Mouse (Mus musculus): Measurements from ENCODE around the gene Dnajc22.
A peak's percentile ranks its signal among the peaks of the same experiment; 100 is the strongest.

Dnajc22 gene

GRCm38 (mm10) chr15:99087253-99088075, 5.5 kb upstream of the Dnajc22 start, which contains the start of gene C1ql4:
Gene C1ql4 (minus strand): TSS chr15:99087817.
- DNase-seq, result no peak

GRCm38 (mm10) chr15:99088292-99088691, 4.7 kb upstream of the Dnajc22 start:
- peak; percentile 57 to 72 for DNase-seq

GRCm38 (mm10) chr15:99089069-99089468, 3.9 kb upstream of the Dnajc22 start:
- DNase-seq, result no peak

DNA sequence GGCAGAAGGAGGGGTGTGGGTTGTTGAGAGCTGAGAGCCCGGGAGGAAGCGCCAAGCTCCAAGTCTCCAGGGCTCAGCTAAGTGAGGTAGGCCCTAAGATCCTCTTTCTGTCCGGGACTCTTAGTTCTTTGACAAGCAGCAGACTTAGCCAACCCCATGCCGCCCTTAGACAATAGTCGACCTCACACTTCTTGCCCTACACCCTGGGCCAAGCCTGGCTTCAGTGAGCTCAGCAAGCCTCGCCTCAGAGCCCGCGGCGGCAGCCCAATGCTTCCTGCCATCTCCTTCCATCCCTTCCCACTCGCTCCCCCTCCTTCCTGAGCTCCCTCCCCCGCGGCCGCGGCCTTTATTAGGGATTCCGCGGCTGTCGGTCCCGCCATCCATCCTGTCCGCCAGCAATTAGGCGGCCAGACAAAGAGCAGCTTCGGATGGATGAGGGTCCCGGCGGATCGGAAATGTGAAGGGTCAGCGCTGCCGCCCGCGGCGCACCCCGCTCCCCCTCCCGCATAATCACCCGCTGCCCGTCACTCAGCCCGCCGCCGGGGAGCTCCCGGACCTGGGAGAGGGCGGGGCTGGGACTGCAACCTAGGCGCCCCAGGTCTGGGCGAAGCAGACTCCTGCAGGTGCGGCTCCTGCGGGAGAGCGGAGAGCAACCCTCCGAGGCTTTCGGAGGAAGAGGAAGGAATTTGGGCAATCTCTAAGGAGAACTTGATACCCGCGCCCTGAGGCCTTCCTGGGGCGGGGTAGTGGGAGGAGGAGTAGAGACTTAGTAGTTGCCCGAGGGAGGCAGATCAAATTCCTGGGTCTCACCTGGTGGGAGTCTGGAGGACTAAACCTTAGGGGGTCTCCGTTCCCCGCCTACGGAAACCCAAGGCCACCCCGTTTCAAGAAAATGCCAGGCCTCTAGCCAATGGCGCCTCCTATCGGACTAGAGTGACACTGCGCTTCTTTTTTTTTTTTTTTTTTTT, 605 bp downstream of the Dnajc22 start:
- peak; percentile 53 to 58 for DNase-seq

DNA sequence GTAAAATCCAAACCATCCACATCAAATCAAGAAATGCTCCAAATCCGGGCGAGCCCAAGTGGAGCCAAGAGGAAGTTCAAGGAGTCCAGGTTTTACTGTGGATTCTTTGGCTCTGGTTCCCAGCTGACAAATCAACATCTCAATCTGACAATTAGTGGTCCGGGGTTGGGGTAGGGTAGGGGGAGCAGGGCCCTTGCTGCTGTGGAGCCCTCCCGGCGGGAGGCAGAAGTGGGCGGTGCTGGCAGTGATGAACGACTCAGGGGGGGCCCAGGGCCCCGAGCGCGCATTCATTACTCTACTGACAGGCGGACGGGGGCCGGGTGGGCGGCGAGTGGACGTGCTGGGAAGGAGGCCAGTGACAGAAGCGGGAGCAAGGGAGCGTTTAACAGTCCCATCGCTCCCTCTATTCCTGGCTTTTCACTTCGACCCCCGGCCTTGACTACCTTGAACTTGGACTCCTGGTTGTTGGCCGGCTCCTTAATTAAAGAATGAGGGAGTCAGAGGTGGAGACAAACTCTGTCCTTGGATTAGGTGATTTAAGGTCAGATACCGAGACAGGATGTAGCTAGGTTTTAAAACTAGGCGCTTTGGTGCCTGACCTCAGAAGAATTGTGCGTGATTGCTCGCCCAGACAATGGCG, 1.8 kb downstream of the Dnajc22 start:
- no peak for DNase-seq

DNA sequence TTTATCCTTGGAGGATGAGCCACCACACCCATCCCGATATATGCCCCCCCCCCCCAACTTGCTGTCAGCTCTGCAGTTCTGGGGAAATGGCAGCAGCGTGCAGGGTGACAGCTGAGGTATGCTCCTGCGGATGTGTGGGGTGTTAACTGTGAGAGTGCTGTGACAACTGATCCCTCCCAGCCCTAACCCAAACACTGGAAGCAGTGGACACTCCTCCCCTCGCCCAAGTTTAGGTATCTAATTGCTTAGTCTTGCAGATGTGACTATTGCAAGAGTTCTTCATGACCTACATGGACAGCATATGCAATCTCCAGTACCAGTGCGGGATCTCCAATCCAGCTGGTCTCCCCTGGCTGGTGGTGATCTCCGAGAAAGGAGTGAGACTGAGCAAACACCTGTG, 2.4 kb downstream of the Dnajc22 start:
- no peak for DNase-seq

GRCm38 (mm10) chr15:99096061-99096793, 3.3 kb downstream of the Dnajc22 start:
- no peak for DNase-seq

GRCm38 (mm10) chr15:99096831-99097500, 4.0 kb downstream of the Dnajc22 start:
- peak in 1 of 2 experiments; percentile 24 for DNase-seq

DNA sequence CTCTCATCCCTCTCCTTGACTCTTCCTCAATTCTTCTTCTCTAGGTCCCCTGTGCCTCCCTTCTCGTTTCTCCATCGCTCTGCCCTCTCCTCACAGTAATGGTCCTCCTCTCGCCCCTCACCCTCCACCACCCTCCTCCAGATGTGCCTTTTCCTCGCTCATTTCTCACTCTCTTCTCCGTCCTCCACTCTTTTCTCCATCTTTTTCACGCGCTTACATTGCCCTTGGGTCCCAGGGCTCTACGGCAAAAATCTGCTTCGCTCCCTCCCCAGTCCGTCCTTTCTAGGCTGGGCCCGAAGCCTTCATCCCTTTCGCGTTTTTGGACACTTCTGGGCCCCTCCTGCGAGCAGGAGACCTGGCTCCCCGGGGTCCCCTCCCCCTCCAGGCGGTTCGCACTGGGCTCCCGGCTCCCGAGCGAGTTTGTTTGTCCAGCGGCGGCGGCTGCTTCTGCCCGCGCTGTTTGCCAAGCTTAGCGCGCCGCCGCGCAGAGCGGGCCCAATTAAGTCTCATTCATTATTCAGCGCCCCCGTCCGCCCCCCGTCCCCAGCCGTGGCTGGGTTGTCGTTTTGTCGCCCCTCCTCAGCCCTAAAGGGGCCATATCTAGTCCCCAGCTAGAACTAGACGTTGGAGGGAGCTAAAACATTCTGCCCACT, 5.0 kb downstream of the Dnajc22 start:
- DNase-seq, result peak in 1 of 2 experiments; percentile 21

DNA sequence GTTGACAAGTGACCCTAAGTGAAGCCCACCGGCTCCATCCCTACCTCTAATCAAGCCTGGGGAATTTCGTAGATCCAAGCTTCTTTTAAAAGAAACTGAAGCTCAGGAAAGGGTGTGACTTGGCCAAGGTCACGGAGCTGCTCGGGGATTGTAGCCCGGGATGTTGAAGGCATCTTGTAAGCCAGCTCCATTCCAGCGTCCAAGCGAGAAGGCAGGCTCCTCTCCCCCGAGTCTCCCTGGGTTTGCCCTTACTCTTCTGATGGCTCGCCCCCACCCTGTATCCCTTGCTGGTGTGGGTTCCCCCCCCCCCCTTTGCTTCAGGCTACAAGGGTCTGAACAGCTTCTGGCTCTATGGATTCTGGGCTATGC, 5.5 kb downstream of the Dnajc22 start:
- no peak for DNase-seq

DNA sequence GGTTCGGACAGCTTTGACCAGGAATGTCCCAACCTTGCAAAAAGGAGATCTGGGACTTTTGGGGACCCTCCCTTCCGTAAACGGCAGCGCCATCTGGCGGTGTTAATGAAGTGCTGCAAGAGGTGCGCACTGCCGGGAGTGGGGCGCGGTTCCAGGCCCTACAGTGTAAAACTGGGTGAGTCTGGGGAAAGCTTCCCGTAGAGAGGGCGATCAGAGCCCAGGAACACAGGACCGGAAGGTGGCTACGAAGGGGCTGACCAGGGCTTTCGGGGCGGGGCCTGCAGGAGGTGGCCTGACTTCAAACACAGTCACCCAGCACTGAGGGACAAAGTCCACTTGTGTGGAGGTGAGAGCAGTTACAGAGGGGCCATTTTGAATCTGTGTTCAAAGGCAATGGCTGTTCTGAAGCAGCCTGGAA, 6.2 kb downstream of the Dnajc22 start:
- DNase-seq, result peak; percentile 34 to 64

DNA sequence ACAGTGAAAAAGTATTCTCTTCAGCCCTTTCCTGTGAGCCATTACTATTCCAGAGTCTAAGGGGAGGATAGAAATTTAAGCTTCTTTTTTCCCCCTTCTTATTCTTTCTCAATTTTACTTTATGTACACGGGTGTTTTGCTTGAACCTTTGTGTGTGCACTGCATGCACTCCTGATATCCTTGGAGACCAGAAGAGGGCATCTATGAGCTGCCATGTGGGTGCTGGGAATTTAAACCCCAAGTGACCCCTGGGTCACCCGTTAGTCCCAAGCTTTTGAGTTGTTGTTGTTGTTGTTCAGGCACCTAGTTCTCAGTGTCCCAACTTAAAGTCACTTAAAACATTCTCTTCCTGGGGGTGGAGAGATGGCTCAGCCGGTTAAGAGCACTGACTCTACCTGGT, 7.0 kb downstream of the Dnajc22 start:
- DNase-seq, result no peak

DNA sequence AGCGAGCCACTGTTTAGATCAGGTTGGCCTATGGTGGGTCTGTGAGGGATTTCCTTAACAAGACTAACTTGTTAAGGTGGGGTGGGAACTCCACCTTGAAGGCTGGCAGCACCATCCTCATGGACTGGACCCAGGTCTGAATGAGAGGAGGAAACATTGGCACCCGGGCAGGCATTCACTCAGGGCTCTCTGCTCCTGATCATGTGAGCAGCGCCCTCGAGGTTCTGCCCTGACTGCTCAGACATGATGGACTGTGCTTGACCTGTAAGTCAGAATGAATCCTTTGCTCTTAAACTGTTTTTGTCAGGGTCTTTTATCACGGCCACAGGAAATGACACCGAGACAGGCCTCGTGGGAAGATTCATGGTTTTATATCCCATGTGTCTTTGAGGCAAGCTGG, 12.3 kb downstream of the Dnajc22 start:
- no peak for DNase-seq

- no peak for DNase-seq
Measured at GRCm38 (mm10) chr15:99107866-99108265, 14.9 kb downstream of the Dnajc22 start.

- no peak for DNase-seq
Measured at GRCm38 (mm10) chr15:99111139-99111538, 18.2 kb downstream of the Dnajc22 start.

- DNase-seq, result no peak
Measured at GRCm38 (mm10) chr15:99111809-99112208, 18.8 kb downstream of the Dnajc22 start.

DNA sequence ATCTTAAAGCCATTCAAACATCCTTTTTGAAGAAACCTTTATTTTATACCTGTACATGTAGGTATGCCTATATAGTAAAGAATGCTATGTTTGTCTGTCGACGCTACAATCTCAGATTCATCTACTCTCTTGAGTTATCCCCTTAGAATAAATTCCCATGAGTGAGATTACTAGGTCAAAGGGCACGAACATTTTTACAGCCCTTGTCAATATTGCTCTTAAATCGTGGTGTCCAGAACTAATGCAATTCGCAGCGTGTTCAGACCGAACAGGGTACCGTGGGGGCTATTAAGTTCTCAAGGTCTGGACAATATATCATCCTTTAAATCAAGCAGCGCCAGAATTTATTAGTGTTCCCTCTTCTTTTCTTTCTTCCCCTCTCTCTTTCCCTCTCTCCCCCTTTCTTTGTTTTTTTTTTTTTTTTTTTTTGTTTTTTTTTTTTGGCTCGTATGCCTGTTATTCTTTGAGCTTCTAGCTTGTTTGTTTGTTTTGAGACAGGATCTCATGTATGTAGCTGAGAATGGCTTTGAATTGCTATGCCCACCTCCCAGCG, 19.9 kb downstream of the Dnajc22 start:
- DNase-seq, result no peak

- no peak for DNase-seq
Measured at GRCm38 (mm10) chr15:99113396-99113975, 20.5 kb downstream of the Dnajc22 start.

- DNase-seq, result no peak
Measured at GRCm38 (mm10) chr15:99114312-99115064, 21.5 kb downstream of the Dnajc22 start.

DNA sequence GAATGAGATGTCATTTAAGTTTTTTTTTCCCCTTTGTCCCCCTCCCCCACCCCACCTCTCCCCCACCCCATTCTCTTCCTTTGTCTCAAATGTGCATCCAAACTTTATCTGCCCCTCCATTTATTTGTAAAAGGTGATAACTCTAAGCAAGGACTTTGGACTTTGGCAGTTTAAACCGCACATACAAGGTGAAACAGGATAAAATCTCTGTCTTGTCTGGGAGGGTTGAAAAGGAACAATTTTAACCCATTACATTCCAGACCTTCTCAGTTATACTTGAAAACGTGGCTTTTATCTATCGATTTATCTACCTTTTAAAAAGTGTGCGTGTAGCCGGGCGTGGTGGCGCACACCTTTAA, 22.1 kb downstream of the Dnajc22 start:
- DNase-seq, result no peak
